Mouse (Mus musculus) heart, embryonic 11.5 days (tissue): ENCODE measurements around the gene Gtf2h2. TPM values are rescaled to one million over a fixed set of nuclear protein-coding genes. Genes with fewer than 3 reads are reported as not detected.

Source experiments
- polyA plus RNA-seq: library from polyadenylated mRNA; unstranded; fragments of >200 nt; fragmentation: Nextera tagmentation; extraction: Ambion mirVana; gene quantifications from 2 replicates; pipeline ENCODE4 v1.2.1, GENCODE M21; 2014

Gtf2h2 gene
- polyA plus RNA-seq, 1 experiment from 2014 or later: 54.9 TPM

Other genes starting within 250 kb of the Gtf2h2 start
- 0.11 and 0.13 TPM in 2 replicates for gene Naip5, start 246.3 kb downstream of the Gtf2h2 start, polyA plus RNA-seq
- 0.14 and 0.21 TPM in 2 replicates for gene Naip6, start 174.9 kb downstream of the Gtf2h2 start, polyA plus RNA-seq
- not detected in 2 replicates for gene Naip1, start 39.7 kb downstream of the Gtf2h2 start, polyA plus RNA-seq
- 1.5 and 1.7 TPM in 2 replicates for gene Ocln, start 60.1 kb upstream of the Gtf2h2 start, polyA plus RNA-seq
- 2.8 and 3.6 TPM in 2 replicates for gene Marveld2, start 124.4 kb upstream of the Gtf2h2 start, polyA plus RNA-seq
- 244 and 250 TPM in 2 replicates for gene Ak6, start 158.4 kb upstream of the Gtf2h2 start, polyA plus RNA-seq
- gene Rad17, start 158.5 kb upstream of the Gtf2h2 start, polyA plus RNA-seq: 24.5 and 30.2 TPM in 2 replicates
- 7.4 and 15.8 TPM in 2 replicates for gene Taf9, start 159.0 kb upstream of the Gtf2h2 start, polyA plus RNA-seq
- 3.2 and 4.4 TPM in 2 replicates for gene Ccdc125, start 177.1 kb upstream of the Gtf2h2 start, polyA plus RNA-seq
- gene Cdk7, start 238.4 kb upstream of the Gtf2h2 start, polyA plus RNA-seq: 75.1 and 80.1 TPM in 2 replicates